32 mouse cellular contexts compared by ENCODE assay signal in genomic region chr5:135923901-135924300, GRCm38 (mm10). TPM values are rescaled to one million over a fixed set of nuclear protein-coding genes. Genes with fewer than 3 reads are reported as not detected.
DNase-seq lines count a peak whose midpoint lies in the region; ATAC-seq and TF ChIP-seq lines count a peak whose summit lies in the region.
"Had no signal": no experiment of that assay in that cellular context is flagged by ENCODE, and none has a peak within 500 bp of the region (broad histone marks: within the 10 kb centered on the region; RNA-seq: fewer than 3 reads in every experiment).

No protein-coding gene starts in this region.

- H3K27me3 ChIP-seq in embryonic facial prominence, embryonic 12.5 days = no peaks in the 10 kb centered on the region
- H3K27me3 ChIP-seq in embryonic facial prominence, embryonic 10.5 days (replicated peaks; ENCODE audit: low read depth, poor library complexity, severe bottlenecking) = no peaks in the 10 kb centered on the region
- no peaks in the 10 kb centered on the region for H3K27me3 ChIP-seq in E14TG2a.4 (ENCODE audit: insufficient read depth, low read length)
- H3K27me3 ChIP-seq: embryonic facial prominence, embryonic 13.5 days; forebrain, embryonic 13.5 days; hindbrain, embryonic 12.5 days; hindbrain, embryonic 15.5 days had no signal

- peaks cover 68% of the 10 kb centered on the region for H3K36me3 ChIP-seq in embryonic facial prominence, embryonic 12.5 days
- H3K36me3 ChIP-seq in embryonic facial prominence, embryonic 10.5 days (replicated peaks) = peaks cover 100% of the 10 kb centered on the region
- peaks cover 98% of the 10 kb centered on the region for H3K36me3 ChIP-seq in E14TG2a.4 (ENCODE audit: insufficient read depth, low read length)

- H3K9ac ChIP-seq in embryonic facial prominence, embryonic 12.5 days = no peak overlapping the region
- H3K9ac ChIP-seq: embryonic facial prominence, embryonic 13.5 days; forebrain, embryonic 13.5 days; hindbrain, embryonic 12.5 days; hindbrain, embryonic 15.5 days had no signal

- intact Hi-C loops in left cerebral cortex, postnatal 4 days (cut with DNase I) = no loop called here

- no peak overlapping the region for H3K4me3 ChIP-seq in embryonic facial prominence, embryonic 12.5 days
- no peak overlapping the region for H3K4me3 ChIP-seq in embryonic facial prominence, embryonic 10.5 days
- 0 out of 2 replicates have a peak overlapping the region, but pooled peaks have one; percentile 10 for H3K4me3 ChIP-seq in E14TG2a.4 (replicated peaks; ENCODE audit: low read length)
- H3K4me3 ChIP-seq: embryonic facial prominence, embryonic 13.5 days; erythroblast, embryonic 14.5 days; forebrain, embryonic 13.5 days; heart, adult 2 months; hindbrain, embryonic 12.5 days; hindbrain, embryonic 15.5 days had no signal

- TF ChIP-seq CTCF in E14TG2a.4 (conservative IDR thresholded peaks at IDR 0.05; ENCODE audit: low read length) = no peak

- H3K4me1 ChIP-seq in embryonic facial prominence, embryonic 12.5 days = no peaks in the 10 kb centered on the region
- H3K4me1 ChIP-seq in embryonic facial prominence, embryonic 10.5 days = peaks cover 4% of the 10 kb centered on the region; the same call in 1 of the 2 replicates
- H3K4me1 ChIP-seq in E14TG2a.4 (replicated peaks; ENCODE audit: low read depth, low read length) = peaks cover 96% of the 10 kb centered on the region

- ATAC-seq in embryonic facial prominence, embryonic 12.5 days (ENCODE audit: insufficient number of reproducible peaks, insufficient read depth, low FRiP score, low TSS enrichment) = peak; percentile 23; the same call in 1 of the 2 replicates
- ATAC-seq in cerebellum, adult (ENCODE audit: insufficient number of reproducible peaks, low FRiP score, low TSS enrichment) = no peak
- ATAC-seq: activated CD4-positive, CD25-positive, alpha-beta regulatory T cell, adult 4 months; CD4-positive, CD25-positive, alpha-beta regulatory T cell, adult 4 months; forebrain, embryonic 16.5 days; intestine, postnatal 0 days had no signal

- no peak for DNase-seq in embryonic facial prominence, embryonic 10.5 days (ENCODE audit: low spot score)
- peak; percentile 77 for DNase-seq in adipocyte (ENCODE audit: low spot score)
- no peak for DNase-seq in left cerebral cortex, postnatal 4 days
- DNase-seq: adrenal gland, postnatal 36 days; cerebellum, adult 18-20 months; cerebellum, adult 9-10 months; cerebellum, postnatal 14 days; gastrocnemius, postnatal 25 days; heart, adult 2 months; kidney, adult 2 months had no signal

- no peak overlapping the region for H3K27ac ChIP-seq in embryonic facial prominence, embryonic 12.5 days
- no peak overlapping the region for H3K27ac ChIP-seq in embryonic facial prominence, embryonic 10.5 days (replicated peaks)
- H3K27ac ChIP-seq: embryonic facial prominence, embryonic 13.5 days; forebrain, embryonic 13.5 days; heart, adult 2 months; hindbrain, embryonic 12.5 days; hindbrain, embryonic 15.5 days had no signal

- 95% methylated on average over 7 of the region's 7 CpGs for WGBS in embryonic facial prominence, embryonic 12.5 days
- 95% methylated on average over 7 of the region's 7 CpGs for WGBS in embryonic facial prominence, embryonic 10.5 days

- no peak overlapping the region for H3K4me2 ChIP-seq in embryonic facial prominence, embryonic 12.5 days (replicated peaks)
- H3K4me2 ChIP-seq: embryonic facial prominence, embryonic 13.5 days; forebrain, embryonic 13.5 days; heart, embryonic 11.5 days; hindbrain, embryonic 12.5 days; hindbrain, embryonic 15.5 days had no signal

- H3K9me3 ChIP-seq in embryonic facial prominence, embryonic 12.5 days = no peaks in the 10 kb centered on the region
- no peaks in the 10 kb centered on the region for H3K9me3 ChIP-seq in embryonic facial prominence, embryonic 10.5 days
- no peaks in the 10 kb centered on the region for H3K9me3 ChIP-seq in E14TG2a.4 (ENCODE audit: low read length)
- H3K9me3 ChIP-seq: embryonic facial prominence, embryonic 13.5 days; forebrain, embryonic 13.5 days; hindbrain, embryonic 12.5 days; hindbrain, embryonic 15.5 days had no signal

RNA-seq across cellular contexts. Expression of gene Ywhag, which starts 10.5 kb away (rescaled TPM):
- polyA plus RNA-seq in embryonic facial prominence, embryonic 12.5 days (2016; fragmentation: Nextera tagmentation; extraction: Ambion mirVana) = 221 and 228 TPM in 2 replicates
- polyA plus RNA-seq in embryonic facial prominence, embryonic 10.5 days (2016; fragmentation: Nextera tagmentation; extraction: Ambion mirVana) = 244 and 257 TPM in 2 replicates
- 1,000 to 10,000 TPM; 1,399 to 1,485 TPM for total RNA-seq in left cerebral cortex, postnatal 4 days (2021)

RNA-seq across cellular contexts. Expression of gene Hspb1, which starts 36.2 kb away (rescaled TPM):
- polyA plus RNA-seq in embryonic facial prominence, embryonic 12.5 days (2016; fragmentation: Nextera tagmentation; extraction: Ambion mirVana) = 67.9 and 74.8 TPM in 2 replicates
- 24.0 and 24.4 TPM in 2 replicates for polyA plus RNA-seq in embryonic facial prominence, embryonic 10.5 days (2016; fragmentation: Nextera tagmentation; extraction: Ambion mirVana)
- total RNA-seq in left cerebral cortex, postnatal 4 days (2021) = 1 to 10 TPM; 3.2 to 3.7 TPM
- total RNA-seq: hematopoietic stem cell, adult 5-6 weeks had no signal
- polyA plus RNA-seq: activated CD4-positive, CD25-positive, alpha-beta regulatory T cell, adult 4 months had no signal

RNA-seq across cellular contexts. Expression of gene Ssc4d, which starts 50.4 kb away (rescaled TPM):
- 4.7 and 5.1 TPM in 2 replicates for polyA plus RNA-seq in embryonic facial prominence, embryonic 12.5 days (2016; fragmentation: Nextera tagmentation; extraction: Ambion mirVana)
- 3.1 and 4.0 TPM in 2 replicates for polyA plus RNA-seq in embryonic facial prominence, embryonic 10.5 days (2016; fragmentation: Nextera tagmentation; extraction: Ambion mirVana)
- total RNA-seq in left cerebral cortex, postnatal 4 days (2021) = 1 to 10 TPM; 2.0 to 2.7 TPM

RNA-seq across cellular contexts. Expression of gene Zp3, which starts 56.0 kb away (rescaled TPM):
- polyA plus RNA-seq in embryonic facial prominence, embryonic 12.5 days (2016; fragmentation: Nextera tagmentation; extraction: Ambion mirVana) = 0.12 TPM in 1 of 2 replicates, not detected in the other
- not detected in 2 replicates for polyA plus RNA-seq in embryonic facial prominence, embryonic 10.5 days (2016; fragmentation: Nextera tagmentation; extraction: Ambion mirVana)
- not detected for total RNA-seq in left cerebral cortex, postnatal 4 days (2021)
- total RNA-seq: adrenal gland, adult 18-20 months; adrenal gland, postnatal 36 days; gastrocnemius, adult 8-10 months; gastrocnemius, postnatal 25 days; heart, adult 2 months; heart, postnatal 25 days; hematopoietic stem cell, adult 5-6 weeks had no signal
- polyA plus RNA-seq: activated CD4-positive, CD25-positive, alpha-beta regulatory T cell, adult 4 months; C2C12; CD4-positive, CD25-positive, alpha-beta regulatory T cell, adult 4 months; embryonic facial prominence, embryonic 13.5 days; erythroblast, embryonic 14.5 days; forebrain, embryonic 13.5 days; forebrain, embryonic 16.5 days; gonadal fat pad, adult 2 months; heart, adult 2 months; heart, embryonic 14.5 days; heart, postnatal 0 days; intestine, embryonic 14.5 days; intestine, postnatal 0 days had no signal
